Mouse (Mus musculus): ENCODE measurements around the gene Sytl3. TPM values are rescaled to one million over a fixed set of nuclear protein-coding genes. Genes with fewer than 3 reads are reported as not detected.

The Sytl3 gene
- total RNA-seq, 2 experiments from 2014 or later: 0.49 to 0.74 TPM

- peak; percentile 84 for TF ChIP-seq CTCF (conservative IDR thresholded peaks at IDR 0.05)
- Histone ChIP-seq H3K4me3 (peak overlapping the region; percentile 54), H3K27ac (peak overlapping the region; percentile 46; the same call in 1 of the 2 replicates)
- DNase-seq (ENCODE audit: low spot score in 2 of 2): no peak
Observed at GRCm38 (mm10) chr17:6778332-6778683, 119.4 kb downstream of the Sytl3 start.

GRCm38 (mm10) chr17:6778771-6779509, 120.0 kb downstream of the Sytl3 start:
- H3K27ac ChIP-seq: peak overlapping the region; percentile 46
- H3K4me3 ChIP-seq: peak overlapping the region; percentile 54
- no peak for TF ChIP-seq CTCF (conservative IDR thresholded peaks at IDR 0.05)
- DNase-seq (ENCODE audit: low spot score in 2 of 2): peak in 1 of 2 experiments; percentile 24

- Histone ChIP-seq H3K4me3 (peak overlapping the region; percentile 54; the same call in 1 of the 2 replicates), H3K27ac (no peak overlapping the region)
- no peak for TF ChIP-seq CTCF (conservative IDR thresholded peaks at IDR 0.05)
- DNase-seq (ENCODE audit: low spot score in 2 of 2): no peak
Observed at GRCm38 (mm10) chr17:6779632-6780031, 120.7 kb downstream of the Sytl3 start.

GRCm38 (mm10) chr17:6780521-6781115, 121.7 kb downstream of the Sytl3 start:
- H3K27ac ChIP-seq: no peak overlapping the region
- TF ChIP-seq CTCF (conservative IDR thresholded peaks at IDR 0.05): no peak
- no peak for DNase-seq (ENCODE audit: low spot score in 2 of 2)
- H3K4me3 ChIP-seq: peak overlapping the region; percentile 31; the same call in 1 of the 2 replicates

- H3K27ac ChIP-seq: no peak overlapping the region; the same call in 1 of the 2 replicates
- peak overlapping the region; percentile 70 for H3K4me3 ChIP-seq
- TF ChIP-seq CTCF (conservative IDR thresholded peaks at IDR 0.05): no peak
- no peak for DNase-seq (ENCODE audit: low spot score in 2 of 2)
Observed at GRCm38 (mm10) chr17:6781273-6781672, 122.4 kb downstream of the Sytl3 start.

- DNase-seq (ENCODE audit: low spot score in 2 of 2): no peak
- Histone ChIP-seq H3K4me3 (peak overlapping the region; percentile 70), H3K27ac (peak overlapping the region; percentile 77)
- TF ChIP-seq CTCF (conservative IDR thresholded peaks at IDR 0.05): no peak
Observed at GRCm38 (mm10) chr17:6782033-6782526, 123.2 kb downstream of the Sytl3 start.

GRCm38 (mm10) chr17:6782611-6783005, 123.7 kb downstream of the Sytl3 start, which contains the start of gene Ezr:
Ezr (minus strand) TSS chr17:6782784.
- TF ChIP-seq CTCF (conservative IDR thresholded peaks at IDR 0.05): no peak
- peak; percentile 60 to 66 for DNase-seq (ENCODE audit: low spot score in 2 of 2)
- Histone ChIP-seq H3K27ac (peak within 1 kb of the TSS; percentile 77), H3K4me3 (peak within 1 kb of the TSS; percentile 70)

- no peak for TF ChIP-seq CTCF (conservative IDR thresholded peaks at IDR 0.05)
- H3K27ac ChIP-seq: peak overlapping the region; percentile 77
- peak overlapping the region; percentile 70 for H3K4me3 ChIP-seq
- DNase-seq (ENCODE audit: low spot score in 2 of 2): no peak
Observed at GRCm38 (mm10) chr17:6783006-6783661, 124.2 kb downstream of the Sytl3 start.

- no peak overlapping the region; the same call in 1 of the 2 replicates for H3K4me3 ChIP-seq
- H3K27ac ChIP-seq: no peak overlapping the region
- no peak for DNase-seq (ENCODE audit: low spot score in 2 of 2)
- no peak for TF ChIP-seq CTCF (conservative IDR thresholded peaks at IDR 0.05)
Observed at GRCm38 (mm10) chr17:6783756-6784357, 125.0 kb downstream of the Sytl3 start.

- no peak overlapping the region for H3K4me3 ChIP-seq
- TF ChIP-seq CTCF (conservative IDR thresholded peaks at IDR 0.05): no peak
- DNase-seq (ENCODE audit: low spot score in 2 of 2): no peak
- no peak overlapping the region for H3K27ac ChIP-seq
Observed at GRCm38 (mm10) chr17:6787241-6787640, 128.3 kb downstream of the Sytl3 start.

Other genes with a start within 250 kb of the Sytl3 start
- 10 to 100 TPM; 44.1 to 45.3 TPM for gene Dynlt1b, start 229.0 kb upstream of the Sytl3 start, total RNA-seq (2021)
- gene Dynlt1c, start 57.4 kb upstream of the Sytl3 start, total RNA-seq (2021): 10 to 100 TPM; 13.8 to 23.3 TPM
- 10 to 100 TPM; 14.6 to 24.2 TPM for gene Dynlt1f, start 3.2 kb upstream of the Sytl3 start, total RNA-seq (2021)
- 10 to 100 TPM; 48.0 to 51.1 TPM for gene Ezr, start 123.7 kb downstream of the Sytl3 start, total RNA-seq (2021)

All from layer of hippocampus, adult 2 months (tissue).